Mouse (Mus musculus) ES-Bruce4 (cell line): ENCODE data around the gene Setd6.

Experiments used
- CTCF ChIP-seq: IDR thresholded peaks from one replicate; pipeline ENCODE4 v1.8.1; 2011; ENCODE audit warnings: low read depth, low read length
- EP300 ChIP-seq: IDR thresholded peaks from 2 replicates; pipeline ENCODE4 v1.6.1; 2011; ENCODE audit warnings: low read depth, low read length; ENCODE audit not compliant: insufficient read depth
- POLR2A ChIP-seq: IDR thresholded peaks from one replicate; pipeline ENCODE4 v1.8.1; 2011; ENCODE audit warnings: low read length; ENCODE audit not compliant: insufficient read depth

GRCm38 (mm10) chr8:95668163-95668958, 47.3 kb upstream of the Setd6 start:
- TF ChIP-seq CTCF (no peak), EP300 (no peak), POLR2A (no peak)
